Comparison of ENCODE assay signal across 8 mouse cellular contexts in the genomic region with DNA sequence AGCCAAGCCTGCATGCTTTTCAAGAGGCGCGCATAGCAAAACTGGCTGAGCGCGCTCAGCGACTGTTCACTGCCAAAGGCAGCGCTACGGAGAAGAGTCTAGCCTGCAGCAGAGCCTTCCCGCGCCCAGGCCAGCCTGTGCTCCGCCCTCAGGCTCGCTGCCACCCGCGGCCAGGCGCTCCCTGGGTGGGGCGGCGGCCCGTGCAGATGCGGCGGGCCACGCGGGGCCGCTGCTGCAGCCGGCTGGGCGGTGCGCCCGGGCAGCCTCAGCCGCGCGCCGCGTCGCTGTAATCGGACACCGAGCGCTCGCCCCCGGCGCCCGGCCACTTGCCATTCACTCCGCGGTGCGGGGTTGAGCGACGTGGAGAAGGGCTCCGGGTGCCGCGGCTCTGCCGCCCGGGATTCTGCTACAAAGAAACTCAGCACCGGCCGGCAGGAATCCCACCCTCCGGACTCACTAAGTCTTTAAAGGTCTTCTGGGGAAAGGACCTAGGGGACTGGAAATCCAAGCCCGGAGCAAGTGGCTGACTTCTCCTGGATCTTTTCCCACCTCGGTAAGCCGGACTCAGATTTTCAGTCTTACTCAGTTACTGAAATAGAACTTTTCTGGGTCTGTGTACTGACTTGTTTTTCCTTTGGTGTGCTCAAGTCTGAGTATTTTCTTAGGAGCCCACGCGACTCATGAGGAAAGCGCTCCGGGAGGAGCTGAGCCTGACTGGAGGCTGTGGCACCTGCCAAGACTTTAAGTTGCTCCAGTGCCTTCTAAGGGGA. TPM values are rescaled to one million over a fixed set of nuclear protein-coding genes. Genes with fewer than 3 reads are reported as not detected.
A peak's percentile ranks its signal among the peaks of the same experiment; 100 is the strongest.
DNase-seq lines count a peak whose midpoint lies in the region; ATAC-seq and TF ChIP-seq lines count a peak whose summit lies in the region.

No protein-coding gene starts in this region.

- no peaks in the 10 kb centered on the region for H3K79me3 ChIP-seq in C2C12 (ENCODE audit: low read depth)

- DNase-seq in adrenal gland, postnatal 4 days (ENCODE audit: low spot score in 2 of 2), result peak; percentile 32 to 47
- DNase-seq in heart, postnatal 10 days, result peak; percentile 85 to 88
- DNase-seq in kidney, postnatal 36 days, result peak; percentile 68 to 86
- peak; percentile 91 for DNase-seq in lung, embryonic 14.5 days
- peak; percentile 81 for DNase-seq in ovary, adult 18-20 months (ENCODE audit: low spot score)
- peak; percentile 84 for DNase-seq in urinary bladder, postnatal 14 days (ENCODE audit: low spot score)

- under 1% methylated on average over 59 of the region's 59 CpGs for WGBS in forebrain, embryonic 15.5 days
- under 1% methylated on average over 47 of the region's 59 CpGs for WGBS in lung, embryonic 14.5 days

- peak overlapping the region; percentile 83 for H3K27ac ChIP-seq in forebrain, embryonic 15.5 days (replicated peaks)
- peak overlapping the region; percentile 88 for H3K27ac ChIP-seq in lung, embryonic 14.5 days (ENCODE audit: low read depth)

- H3K4me3 ChIP-seq in C2C12 (ENCODE audit: insufficient read depth, poor library complexity, severe bottlenecking), result peak overlapping the region; percentile 36
- peak overlapping the region; percentile 87 for H3K4me3 ChIP-seq in forebrain, embryonic 15.5 days
- peak overlapping the region; percentile 54 for H3K4me3 ChIP-seq in lung, embryonic 14.5 days (ENCODE audit: low read depth, low read length)

- no peaks in the 10 kb centered on the region for H3K36me3 ChIP-seq in C2C12 (ENCODE audit: control insufficient read depth, insufficient read depth)
- no peaks in the 10 kb centered on the region for H3K36me3 ChIP-seq in forebrain, embryonic 15.5 days
- no peaks in the 10 kb centered on the region for H3K36me3 ChIP-seq in lung, embryonic 14.5 days (ENCODE audit: insufficient read depth)

- peak overlapping the region; percentile 52 for H3ac ChIP-seq in C2C12 (ENCODE audit: control insufficient read depth, insufficient read length, low read depth)

- H3K4me2 ChIP-seq in forebrain, embryonic 15.5 days (replicated peaks), result peak overlapping the region; percentile 88
- H3K4me2 ChIP-seq in lung, embryonic 14.5 days, result peak overlapping the region; percentile 72

- no peaks in the 10 kb centered on the region for H3K9me3 ChIP-seq in forebrain, embryonic 15.5 days
- H3K9me3 ChIP-seq in lung, embryonic 14.5 days (ENCODE audit: low read depth, low read length), result no peaks in the 10 kb centered on the region

- TF ChIP-seq CTCF in C2C12 (IDR thresholded peaks at IDR 0.05; ENCODE audit: control insufficient read depth, insufficient read depth, insufficient read length), result peak; percentile 66
- TF ChIP-seq CTCF in lung, embryonic 14.5 days (IDR thresholded peaks at IDR 0.05; ENCODE audit: low read depth), result no peak

- peak; percentile 96 for ATAC-seq in forebrain, embryonic 15.5 days (replicated peaks)
- peak; percentile 97 for ATAC-seq in lung, embryonic 14.5 days (ENCODE audit: insufficient read depth)

- H3K9ac ChIP-seq in forebrain, embryonic 15.5 days (replicated peaks), result peak overlapping the region; percentile 75
- peak overlapping the region; percentile 59 for H3K9ac ChIP-seq in lung, embryonic 14.5 days

- H3K27me3 ChIP-seq in C2C12 (ENCODE audit: control insufficient read depth, insufficient read depth, insufficient read length), result no peaks in the 10 kb centered on the region
- no peaks in the 10 kb centered on the region for H3K27me3 ChIP-seq in forebrain, embryonic 15.5 days
- no peaks in the 10 kb centered on the region for H3K27me3 ChIP-seq in lung, embryonic 14.5 days (ENCODE audit: insufficient read depth, low read length)

- intact Hi-C loops in heart, postnatal 10 days (cut with DNase I), result loop anchor here (2.0 to 5.0 kb wide), 3 partner anchors 192 to 627 kb away; no protein-coding TSS in a partner anchor

- no peaks in the 10 kb centered on the region for H3K79me2 ChIP-seq in C2C12 (ENCODE audit: control insufficient read depth, insufficient read depth)

- H3K4me1 ChIP-seq in forebrain, embryonic 15.5 days, result peaks cover 15% of the 10 kb centered on the region; the same call in 1 of the 2 replicates
- no peaks in the 10 kb centered on the region for H3K4me1 ChIP-seq in lung, embryonic 14.5 days (ENCODE audit: insufficient read depth)

TF ChIP-seq in C2C12, 6 proteins besides CTCF, POLR2A, EP300 and RAD21:
- TF ChIP-seq MYOG (IDR thresholded peaks at IDR 0.05; ENCODE audit: control insufficient read depth, extremely low read depth, insufficient read length) (no peak), CEBPB (IDR thresholded peaks at IDR 0.05; ENCODE audit: low read depth) (no peak), USF1 (IDR thresholded peaks at IDR 0.05; ENCODE audit: low read depth) (no peak), FOSL1 (IDR thresholded peaks at IDR 0.05; ENCODE audit: insufficient read depth, low read length, poor library complexity, severe bottlenecking) (no peak), MAX (IDR thresholded peaks at IDR 0.05) (peak; percentile 40), MYOD1 (IDR thresholded peaks at IDR 0.05; ENCODE audit: control insufficient read depth, insufficient read length, low read depth) (no peak)

RNA-seq across cellular contexts. Expression of a gene that starts 0.5 kb away (rescaled TPM):
- polyA plus RNA-seq in C2C12 (2012; fragmentation: generic; extraction: Trizol), result 0.61 TPM
- total RNA-seq in adrenal gland, postnatal 4 days (2021), result 10 to 100 TPM; 24.2 to 37.8 TPM
- 32.2 and 34.9 TPM in 2 replicates for polyA plus RNA-seq in forebrain, embryonic 15.5 days (2015; fragmentation: Nextera tagmentation; extraction: Ambion mirVana)
- total RNA-seq in heart, postnatal 10 days (2021), result 10 to 100 TPM; 34.6 to 39.9 TPM
- polyA plus RNA-seq in lung, embryonic 14.5 days (2014; fragmentation: Nextera tagmentation; extraction: Ambion mirVana), result 31.3 and 37.3 TPM in 2 replicates

Comparison
In these comparisons a context has a peak if more than half of its experiments do, and no peak if none do; other contexts are left out.
1. Peak in every context shown above with its lines: DNase-seq, ATAC-seq, H3K4me3 ChIP-seq and H3K27ac ChIP-seq.
2. H3K4me3 ChIP-seq: peak in every context shown above with its lines; median percentile 87 in forebrain, embryonic 15.5 days; 54 in lung, embryonic 14.5 days; 36 in C2C12.
3. DNase-seq: peak in every context shown above with its lines; median percentile 91 in lung, embryonic 14.5 days; 86 in heart, postnatal 10 days; 84 in urinary bladder, postnatal 14 days; 81 in ovary, adult 18-20 months; 77 in kidney, postnatal 36 days; 40 in adrenal gland, postnatal 4 days.
4. RNA of a gene that starts 0.5 kb away (polyA plus RNA-seq): 32.2 to 34.9 TPM in forebrain, embryonic 15.5 days and 31.3 to 37.3 TPM in lung, embryonic 14.5 days; 0.61 TPM in C2C12 (single experiment); every median in the first group is over 10 times any median in the second.